Mouse (Mus musculus): Measurements from ENCODE around the gene Fam19a5.

DNA sequence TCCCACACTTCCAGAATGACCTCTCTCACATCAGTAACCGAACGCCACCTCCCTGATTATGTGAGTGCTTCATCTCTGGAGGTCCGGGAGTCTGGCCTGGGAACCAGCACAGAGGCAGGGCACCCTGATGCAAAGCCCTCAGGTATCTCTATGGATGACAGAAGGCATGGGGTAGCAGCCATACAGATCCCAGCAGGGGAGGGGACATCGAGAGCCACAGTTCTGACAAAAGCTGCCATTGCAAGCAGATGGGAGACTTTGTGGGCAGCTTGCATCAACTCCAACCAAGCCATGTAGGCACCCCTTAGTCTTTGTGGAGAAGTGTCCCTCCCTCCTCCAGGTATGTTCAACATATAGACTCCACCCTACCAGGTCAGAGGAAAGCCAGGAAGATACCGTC is 20.2 kb downstream of the Fam19a5 start:
- TF ChIP-seq POLR2A (IDR thresholded peaks at IDR 0.05; ENCODE audit: borderline replicate concordance, extremely low read depth, insufficient read depth, insufficient read length, poor library complexity, severe bottlenecking) (no peak), CTCF (IDR thresholded peaks at IDR 0.05; ENCODE audit: borderline replicate concordance, extremely low read depth, insufficient read depth, insufficient read length) (no peak)
